Mouse (Mus musculus): ENCODE data around the gene Trio.

GRCm38 (mm10) chr15:27913013-27913412 is 112.6 kb downstream of the Trio start:
- TF ChIP-seq CTCF (IDR thresholded peaks at IDR 0.05; ENCODE audit: low read depth) (no peak), EP300 (optimal IDR thresholded peaks at IDR 0.05) (no peak)

Measured in stomach, postnatal 0 days (tissue).